Mouse (Mus musculus) WW6 (cell line): ENCODE data around the gene Ror1.
A peak's percentile ranks its signal among the peaks of the same experiment; 100 is the strongest.

Source experiments
- DNase-seq: peaks from one replicate; pipeline ENCODE4 v3.0.0-alpha.2; 2013; ENCODE audit warnings: low read depth, low spot score

The Ror1 gene

GRCm38 (mm10) chr4:100214324-100215215 is 119.0 kb downstream of the Ror1 start:
- DNase-seq, result peak; percentile 9

- no peak for DNase-seq
Measured at GRCm38 (mm10) chr4:100216587-100216986, 121.0 kb downstream of the Ror1 start.

GRCm38 (mm10) chr4:100219026-100219425 is 123.4 kb downstream of the Ror1 start:
- no peak for DNase-seq

- DNase-seq, result no peak
Measured at GRCm38 (mm10) chr4:100219599-100219998, 124.0 kb downstream of the Ror1 start.

- no peak for DNase-seq
Measured at GRCm38 (mm10) chr4:100221978-100222737, 126.6 kb downstream of the Ror1 start.

GRCm38 (mm10) chr4:100223532-100223931 is 127.9 kb downstream of the Ror1 start:
- no peak for DNase-seq

- no peak for DNase-seq
Measured at GRCm38 (mm10) chr4:100223965-100224364, 128.4 kb downstream of the Ror1 start.

GRCm38 (mm10) chr4:100226619-100227018 is 131.0 kb downstream of the Ror1 start:
- DNase-seq, result no peak

GRCm38 (mm10) chr4:100228106-100228505 is 132.5 kb downstream of the Ror1 start:
- no peak for DNase-seq

GRCm38 (mm10) chr4:100230245-100230644 is 134.7 kb downstream of the Ror1 start:
- DNase-seq, result no peak

- no peak for DNase-seq
Measured at GRCm38 (mm10) chr4:100230963-100231362, 135.4 kb downstream of the Ror1 start.

GRCm38 (mm10) chr4:100231906-100232305 is 136.3 kb downstream of the Ror1 start:
- DNase-seq, result no peak

GRCm38 (mm10) chr4:100232541-100232940 is 136.9 kb downstream of the Ror1 start:
- no peak for DNase-seq

- no peak for DNase-seq
Measured at GRCm38 (mm10) chr4:100233770-100234169, 138.2 kb downstream of the Ror1 start.

GRCm38 (mm10) chr4:100236339-100236738 is 140.7 kb downstream of the Ror1 start:
- no peak for DNase-seq

GRCm38 (mm10) chr4:100242061-100242756 is 146.6 kb downstream of the Ror1 start:
- no peak for DNase-seq

- DNase-seq, result no peak
Measured at GRCm38 (mm10) chr4:100244250-100244649, 148.7 kb downstream of the Ror1 start.

GRCm38 (mm10) chr4:100244701-100245100 is 149.1 kb downstream of the Ror1 start:
- DNase-seq, result no peak

GRCm38 (mm10) chr4:100247826-100248225 is 152.2 kb downstream of the Ror1 start:
- DNase-seq, result no peak

GRCm38 (mm10) chr4:100248273-100248672 is 152.7 kb downstream of the Ror1 start:
- no peak for DNase-seq

GRCm38 (mm10) chr4:100251270-100251669 is 155.7 kb downstream of the Ror1 start:
- no peak for DNase-seq

GRCm38 (mm10) chr4:100252050-100252449 is 156.5 kb downstream of the Ror1 start:
- no peak for DNase-seq
